Mouse (Mus musculus) stomach, postnatal 0 days (tissue): ENCODE data around the gene Mlx.

Source experiments
- CTCF ChIP-seq: IDR thresholded peaks from 2 replicates; pipeline ENCODE4 v1.5.1; 2016; ENCODE audit warnings: antibody characterized with exemption, low read depth, mild to moderate bottlenecking, moderate library complexity
- EP300 ChIP-seq: optimal IDR thresholded peaks from 2 replicates; pipeline ENCODE3; 2016; ENCODE audit warnings: antibody characterized with exemption

DNA sequence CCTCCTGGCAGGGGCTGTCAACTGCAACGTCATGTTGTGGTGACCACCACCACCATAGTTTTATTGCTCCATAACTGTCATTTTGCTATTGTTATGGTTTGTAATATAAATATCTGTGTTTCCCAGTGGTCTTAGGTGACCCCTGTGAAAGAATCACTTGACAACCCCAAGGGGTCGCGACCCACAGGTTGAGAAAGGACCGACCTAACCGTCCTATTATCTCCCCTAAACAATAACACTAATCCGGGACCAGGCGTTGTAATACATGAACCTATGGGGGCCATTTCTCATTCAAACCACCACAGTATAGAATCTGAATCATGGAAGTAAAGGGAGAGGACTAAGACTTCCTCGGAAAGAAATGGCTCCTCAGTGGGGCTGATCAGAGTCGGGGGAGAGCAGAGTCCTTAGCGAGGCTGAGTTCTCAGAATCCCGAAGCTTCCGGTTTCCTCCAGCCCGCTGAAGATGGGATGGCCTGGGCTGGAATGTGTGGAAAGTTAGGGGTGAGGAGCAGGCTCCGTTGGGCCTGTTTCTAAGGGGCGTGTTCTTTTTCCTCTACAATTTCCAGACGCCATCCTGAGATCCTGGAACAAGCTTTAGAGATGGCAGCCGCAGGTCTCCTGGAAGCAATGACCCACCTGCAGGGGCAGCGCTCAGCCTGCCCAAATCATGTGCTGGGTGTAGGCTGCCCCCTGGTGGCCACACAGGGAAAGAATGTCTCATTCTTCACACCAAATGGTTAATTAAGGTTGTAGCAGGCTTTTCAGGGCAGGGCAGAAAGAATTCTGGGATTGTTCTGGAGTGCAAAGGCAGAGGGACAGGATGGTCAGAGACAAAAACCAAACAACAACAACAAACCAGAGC, 20.3 kb upstream of the Mlx start:
- peak; percentile 100 for TF ChIP-seq CTCF
- no peak for TF ChIP-seq EP300
